Comparison of ENCODE assay signal across 21 mouse cellular contexts in the genomic region with DNA sequence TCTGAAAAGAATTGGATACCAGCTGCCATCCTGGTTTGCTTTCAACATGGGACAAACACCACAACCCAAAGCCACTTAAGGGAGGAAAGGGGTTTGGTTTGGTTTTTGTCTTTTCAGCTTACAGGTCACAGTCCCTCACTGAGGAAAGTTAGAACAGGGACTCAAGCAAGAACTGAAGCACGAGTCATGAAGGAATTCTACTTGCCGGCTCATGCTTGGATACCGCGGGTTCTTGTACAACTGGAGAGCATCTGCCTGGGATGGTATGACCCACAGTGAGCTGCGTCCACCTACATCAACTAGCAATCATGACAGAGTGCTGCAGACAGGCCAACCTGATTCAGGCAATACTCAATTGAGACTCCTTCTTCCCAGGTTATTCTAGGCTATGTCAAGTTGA. TPM values are rescaled to one million over a fixed set of nuclear protein-coding genes. Genes with fewer than 3 reads are reported as not detected.
"Had no signal": no experiment of that assay in that cellular context is flagged by ENCODE, and none has a peak within 500 bp of the region (broad histone marks: within the 10 kb centered on the region; RNA-seq: fewer than 3 reads in every experiment).

No protein-coding gene starts in this region.

- DNase-seq: kidney, adult 11 months; kidney, adult 8-10 months; kidney, postnatal 10 days; kidney, postnatal 36 days; layer of hippocampus, postnatal 36 days; lung, embryonic 14.5 days; retina, postnatal 1 day; right cerebral cortex, postnatal 25 days; spleen, adult 18-20 months; thymus, adult 2 months; thymus, postnatal 14 days had no signal

- ATAC-seq: lung, postnatal 0 days; midbrain, embryonic 15.5 days had no signal

- H3K4me3 ChIP-seq: kidney, embryonic 15.5 days; left cerebral cortex, adult 2 months; midbrain, embryonic 12.5 days; midbrain, embryonic 15.5 days; myocyte; neural tube, embryonic 13.5 days; stomach, embryonic 15.5 days had no signal

- H3K9ac ChIP-seq: kidney, embryonic 15.5 days; lung, embryonic 14.5 days; midbrain, embryonic 12.5 days; midbrain, embryonic 15.5 days; neural tube, embryonic 13.5 days; stomach, embryonic 15.5 days had no signal

- H3K4me1 ChIP-seq: midbrain, embryonic 12.5 days; midbrain, embryonic 15.5 days; neural tube, embryonic 13.5 days; stomach, embryonic 15.5 days had no signal

- H3K4me2 ChIP-seq: kidney, embryonic 15.5 days; lung, embryonic 14.5 days; midbrain, embryonic 12.5 days; midbrain, embryonic 15.5 days; neural tube, embryonic 13.5 days; stomach, embryonic 15.5 days had no signal

- H3K9me3 ChIP-seq: kidney, embryonic 15.5 days; midbrain, embryonic 12.5 days; midbrain, embryonic 15.5 days; neural tube, embryonic 13.5 days; stomach, embryonic 15.5 days had no signal

- H3K27ac ChIP-seq: kidney, embryonic 15.5 days; left cerebral cortex, adult 2 months; macrophage; midbrain, embryonic 12.5 days; midbrain, embryonic 15.5 days; neural tube, embryonic 13.5 days; stomach, embryonic 15.5 days had no signal

- H3K27me3 ChIP-seq: kidney, embryonic 15.5 days; midbrain, embryonic 12.5 days; midbrain, embryonic 15.5 days; neural tube, embryonic 13.5 days; stomach, embryonic 15.5 days had no signal

RNA-seq across cellular contexts. Expression of a gene that starts 54.3 kb away (rescaled TPM):
- total RNA-seq: megakaryocyte-erythroid progenitor cell, adult 5-6 weeks had no signal
- polyA plus RNA-seq: macrophage had no signal
